35 mouse cellular contexts compared by ENCODE assay signal in genomic region chr12:77296119-77296518, GRCm38 (mm10).
"Had no signal": no experiment of that assay in that cellular context is flagged by ENCODE, and none has a peak within 500 bp of the region (broad histone marks: within the 10 kb centered on the region; RNA-seq: fewer than 3 reads in every experiment).

No protein-coding gene starts in this region.

- ATAC-seq: hindbrain, embryonic 16.5 days; hindbrain, postnatal 0 days; inflammation-experienced regulatory T-cells, adult 6 months; intestine, embryonic 15.5 days; intestine, embryonic 16.5 days; intestine, postnatal 0 days had no signal

- H3K27me3 ChIP-seq: heart, embryonic 12.5 days; heart, embryonic 13.5 days; heart, embryonic 15.5 days; hindbrain, embryonic 12.5 days; hindbrain, embryonic 13.5 days; hindbrain, embryonic 15.5 days; intestine, embryonic 15.5 days; kidney, embryonic 15.5 days had no signal

- H3K36me3 ChIP-seq: heart, embryonic 12.5 days; heart, embryonic 13.5 days; heart, embryonic 15.5 days; hindbrain, embryonic 10.5 days; hindbrain, embryonic 12.5 days; hindbrain, embryonic 13.5 days; hindbrain, embryonic 15.5 days; intestine, embryonic 15.5 days; kidney, embryonic 15.5 days had no signal

- H3K4me3 ChIP-seq: heart, embryonic 12.5 days; heart, embryonic 13.5 days; heart, embryonic 15.5 days; hindbrain, embryonic 10.5 days; hindbrain, embryonic 12.5 days; hindbrain, embryonic 13.5 days; hindbrain, embryonic 15.5 days; intestine, embryonic 15.5 days; kidney, embryonic 15.5 days; layer of hippocampus, adult 2 months; left cerebral cortex, adult 2 months had no signal

- DNase-seq: heart, postnatal 10 days; heart, postnatal 14 days; heart, postnatal 36 days; heart, postnatal 4 days; kidney, adult 11 months; kidney, adult 18-20 months; kidney, adult 2 months; kidney, adult 8-10 months; kidney, adult 9 months; kidney, postnatal 10 days; kidney, postnatal 14 days; kidney, postnatal 25 days; kidney, postnatal 36 days; kidney, postnatal 4 days; layer of hippocampus, adult 9-11 months; layer of hippocampus, postnatal 36 days had no signal

- H3K4me2 ChIP-seq: heart, embryonic 11.5 days; heart, embryonic 12.5 days; heart, embryonic 13.5 days; heart, embryonic 15.5 days; hindbrain, embryonic 12.5 days; hindbrain, embryonic 13.5 days; hindbrain, embryonic 14.5 days; hindbrain, embryonic 15.5 days; intestine, embryonic 15.5 days; kidney, embryonic 15.5 days had no signal

- H3K9me3 ChIP-seq: heart, embryonic 12.5 days; heart, embryonic 13.5 days; heart, embryonic 15.5 days; hindbrain, embryonic 10.5 days; hindbrain, embryonic 12.5 days; hindbrain, embryonic 13.5 days; hindbrain, embryonic 15.5 days; intestine, embryonic 15.5 days; kidney, embryonic 15.5 days had no signal

- H3K9ac ChIP-seq: heart, embryonic 12.5 days; heart, embryonic 13.5 days; heart, embryonic 15.5 days; hindbrain, embryonic 12.5 days; hindbrain, embryonic 13.5 days; hindbrain, embryonic 14.5 days; hindbrain, embryonic 15.5 days; intestine, embryonic 15.5 days; kidney, embryonic 15.5 days had no signal

- H3K4me1 ChIP-seq: heart, embryonic 12.5 days; hindbrain, embryonic 10.5 days; hindbrain, embryonic 12.5 days; hindbrain, embryonic 13.5 days; hindbrain, embryonic 15.5 days; intestine, embryonic 15.5 days; kidney, embryonic 15.5 days had no signal

- H3K27ac ChIP-seq: heart, embryonic 13.5 days; heart, embryonic 15.5 days; hindbrain, embryonic 10.5 days; hindbrain, embryonic 12.5 days; hindbrain, embryonic 13.5 days; hindbrain, embryonic 14.5 days; hindbrain, embryonic 15.5 days; hindbrain, postnatal 0 days; intestine, embryonic 15.5 days; kidney, embryonic 15.5 days; kidney, postnatal 0 days; layer of hippocampus, adult 2 months; left cerebral cortex, adult 2 months had no signal
